Mouse (Mus musculus) hindbrain, postnatal 0 days (tissue): ENCODE measurements around the gene Uncx. TPM values are rescaled to one million over a fixed set of nuclear protein-coding genes. Genes with fewer than 3 reads are reported as not detected.

Experiments
- ATAC-seq: fragments of 200-750 bp; cut with Nextera tagmentation; 2 replicates; pipeline ENCODE4 v1.8.0; 2017; ENCODE audit warnings: mild to moderate bottlenecking, moderate TSS enrichment, moderate library complexity
- DNase-seq: peaks from one replicate; pipeline ENCODE4 v3.0.0-alpha.2; 2015; ENCODE audit warnings: low spot score
- H3K27ac ChIP-seq: fragments of 300-500 bp; sonication (generic); 2 replicates; pipeline ENCODE4 v1.5.1; 2014; ENCODE audit warnings: mild to moderate bottlenecking
- H3K27me3 ChIP-seq: fragments of 300-500 bp; sonication (generic); 2 replicates; pipeline ENCODE4 v1.6.1; 2014; ENCODE audit warnings: low read length, mixed read lengths; ENCODE audit not compliant: insufficient read depth
- H3K36me3 ChIP-seq: fragments of 300-500 bp; sonication (generic); 2 replicates; pipeline ENCODE4 v1.6.1; 2014; ENCODE audit warnings: low read length, mixed read lengths; ENCODE audit not compliant: insufficient read depth
- H3K4me1 ChIP-seq: fragments of 300-500 bp; sonication (generic); 2 replicates; pipeline ENCODE4 v1.6.1; 2014; ENCODE audit warnings: antibody characterized with exemption, low read length, mixed read lengths; ENCODE audit not compliant: insufficient read depth
- H3K4me2 ChIP-seq: fragments of 300-500 bp; sonication (generic); 2 replicates; pipeline ENCODE4 v1.6.1; 2014; ENCODE audit warnings: low read depth, mild to moderate bottlenecking, low read length, moderate library complexity, mixed read lengths
- H3K4me3 ChIP-seq: fragments of 300-500 bp; sonication (generic); 2 replicates; pipeline ENCODE4 v1.5.1; 2014; ENCODE audit warnings: low read length
- H3K9ac ChIP-seq: fragments of 300-500 bp; sonication (generic); replicated peaks from 2 replicates; pipeline ENCODE4 v1.6.1; 2014; ENCODE audit warnings: mild to moderate bottlenecking, low read length, moderate library complexity, mixed read lengths
- H3K9me3 ChIP-seq: fragments of 300-500 bp; sonication (generic); 2 replicates; pipeline ENCODE4 v1.6.1; 2016; ENCODE audit warnings: low read length, mixed read lengths
- CTCF ChIP-seq: IDR thresholded peaks from 2 replicates; pipeline ENCODE4 v1.5.1; 2016; ENCODE audit warnings: antibody characterized with exemption, control low read depth, low read depth
- WGBS: fragments of 180-500 bp; shearing (Covaris S2); extraction: QIAGEN DNeasy Blood & Tissue Kit; methylation state at CpG from one replicate; pipeline ENCODE4 v1.1.7; 2014; 5-methylcytosine and 5-hydroxymethylcytosine counted together
- polyA plus RNA-seq: library from polyadenylated mRNA; unstranded; fragments of >200 nt; fragmentation: Nextera tagmentation; extraction: Ambion mirVana; gene quantifications from 2 replicates; pipeline ENCODE4 v1.2.1, GENCODE M21; 2015
- total RNA-seq: library from RNA; depleted of rRNA; stranded (reverse); fragments of >200 nt; gene quantifications from 2 replicates; pipeline ENCODE4 v1.2.3, GENCODE M21; 2014; rRNA removed

The Uncx gene
- total RNA-seq (31.3 and 47.0 TPM in 2 replicates), polyA plus RNA-seq (30.6 and 34.6 TPM in 2 replicates)

DNA sequence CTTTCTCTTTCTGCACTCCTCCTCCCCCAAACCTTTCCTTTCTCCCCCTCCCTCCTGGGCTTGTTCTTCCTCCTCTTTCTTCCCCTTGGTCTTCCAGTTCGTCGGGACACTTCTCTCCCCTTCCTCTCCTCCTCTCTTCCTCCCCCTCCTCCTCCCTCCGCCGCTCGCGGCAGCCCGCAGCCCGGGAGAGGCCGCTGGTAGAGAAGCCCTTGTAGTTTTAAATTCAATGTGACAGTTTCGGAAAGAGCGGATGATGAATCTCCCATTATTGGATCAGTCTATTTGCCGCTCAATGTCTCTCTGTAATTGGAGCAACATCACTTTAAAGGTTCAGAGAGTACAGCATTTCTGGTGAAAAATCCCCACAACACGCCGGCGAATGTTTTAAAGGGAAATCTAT, at the start of gene Uncx:
Uncx (plus strand) TSS at position 281 of the 400 bp plus-strand sequence.
- H3K27me3 ChIP-seq, result peaks cover 18% of the 10 kb centered on the region; the same call in 1 of the 2 replicates

DNA sequence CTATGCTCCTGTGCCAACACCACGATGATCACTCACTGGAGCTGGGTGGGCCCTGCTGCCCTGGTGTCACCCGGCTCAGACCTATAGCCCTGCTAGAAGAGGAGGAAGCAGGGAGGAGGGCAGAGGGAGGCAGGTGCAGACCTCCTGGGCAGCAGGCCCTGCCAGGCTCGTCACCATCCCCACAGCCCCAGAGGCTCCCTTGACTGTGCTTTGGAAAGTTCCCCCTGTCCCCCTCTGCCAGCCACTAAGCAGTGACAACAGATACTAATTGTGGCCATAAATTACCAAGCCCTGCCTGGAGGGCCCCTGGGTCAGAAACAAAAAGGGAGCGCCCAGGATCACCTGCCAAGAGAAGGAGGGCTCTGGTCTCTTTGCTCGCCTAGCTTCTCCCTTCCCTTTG, 49.6 kb upstream of the Uncx start:
- DNase-seq (no peak), ATAC-seq (no peak)
- Histone ChIP-seq H3K27me3 (no peaks in the 10 kb centered on the region), H3K9me3 (no peaks in the 10 kb centered on the region), H3K36me3 (no peaks in the 10 kb centered on the region), H3K9ac (no peak overlapping the region), H3K4me1 (no peaks in the 10 kb centered on the region), H3K4me2 (no peak overlapping the region), H3K4me3 (no peak overlapping the region), H3K27ac (no peak overlapping the region)
- TF ChIP-seq CTCF, result no peak
- whole genome bisulfite sequencing, result 60% methylated on average over 5 of the region's 5 CpGs

More for the DNA sequence above, at the start of gene Uncx:
- Histone ChIP-seq H3K4me1 (no peaks in the 10 kb centered on the region), H3K9ac (peak within 1 kb of the TSS; percentile 51), H3K4me3 (peak within 1 kb of the TSS; percentile 56), H3K9me3 (no peaks in the 10 kb centered on the region), H3K36me3 (no peaks in the 10 kb centered on the region), H3K4me2 (peak within 1 kb of the TSS; percentile 53), H3K27ac (peak within 1 kb of the TSS; percentile 69)
- ATAC-seq (no peak), DNase-seq (peak; percentile 63)
- WGBS, result under 1% methylated on average over 15 of the region's 15 CpGs
- TF ChIP-seq CTCF, result no peak

DNA sequence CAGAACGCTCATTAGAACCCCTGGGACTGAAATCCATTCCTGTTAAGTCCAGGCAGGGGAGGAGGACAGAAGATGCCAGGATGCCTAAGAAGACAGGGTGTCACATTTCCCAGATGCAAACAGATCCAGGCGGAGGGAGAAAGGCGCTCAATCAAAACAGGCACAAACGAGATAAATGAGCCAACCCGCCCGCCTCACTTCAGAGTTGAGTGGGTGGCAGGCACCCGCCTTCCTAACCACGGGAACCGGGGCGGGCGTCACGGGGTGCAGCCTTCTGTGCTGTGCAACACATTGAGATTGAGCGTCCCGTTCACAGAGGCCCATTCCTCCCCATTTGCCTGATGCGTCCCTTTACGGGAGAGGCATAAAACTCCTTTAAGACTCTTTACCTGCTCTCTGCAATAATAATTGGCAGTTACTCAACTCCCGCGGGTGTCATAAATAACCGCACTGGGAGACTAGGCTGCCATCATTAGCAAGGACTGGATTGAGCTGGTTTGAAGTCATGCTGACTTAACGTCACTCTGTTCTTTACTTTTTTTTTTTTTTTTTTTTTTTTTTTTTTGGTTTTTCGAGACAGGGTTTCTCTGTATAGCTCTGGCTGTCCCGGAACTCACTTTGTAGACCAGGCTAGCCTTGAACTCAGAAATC, 48.1 kb upstream of the Uncx start:
- Histone ChIP-seq H3K9me3 (no peaks in the 10 kb centered on the region), H3K4me2 (no peak overlapping the region), H3K4me1 (no peaks in the 10 kb centered on the region), H3K36me3 (no peaks in the 10 kb centered on the region), H3K9ac (no peak overlapping the region), H3K27me3 (no peaks in the 10 kb centered on the region), H3K4me3 (no peak overlapping the region), H3K27ac (no peak overlapping the region)
- DNase-seq, result peak; percentile 25
- no peak for TF ChIP-seq CTCF
- 59% methylated on average over 22 of the region's 22 CpGs for WGBS
- ATAC-seq, result no peak

DNA sequence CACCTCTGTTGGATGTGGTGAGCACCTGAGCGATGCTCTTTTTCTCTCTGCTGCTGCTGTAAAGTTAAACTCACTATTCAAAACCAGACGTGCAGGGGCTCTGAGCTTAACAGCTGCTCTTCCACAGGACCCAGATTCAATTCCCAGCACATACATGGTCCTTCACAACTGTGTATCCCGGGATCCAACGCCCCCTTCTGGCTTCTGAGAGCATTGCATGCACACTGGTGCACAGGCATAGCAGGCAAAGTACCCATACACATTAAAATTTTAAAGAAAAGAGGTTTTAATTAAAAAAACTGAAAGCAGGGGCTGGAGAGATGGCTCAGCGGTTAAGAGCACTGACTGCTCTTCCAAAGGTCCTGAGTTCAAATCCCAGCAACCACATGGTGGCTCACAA, 46.4 kb upstream of the Uncx start:
- TF ChIP-seq CTCF, result no peak
- DNase-seq, result no peak
- no peak overlapping the region for H3K27ac ChIP-seq
- no peaks in the 10 kb centered on the region for H3K27me3 ChIP-seq
- no peaks in the 10 kb centered on the region for H3K4me1 ChIP-seq
- ATAC-seq, result no peak
- H3K36me3 ChIP-seq, result no peaks in the 10 kb centered on the region
- H3K4me3 ChIP-seq, result no peak overlapping the region
- H3K9ac ChIP-seq, result no peak overlapping the region
- H3K9me3 ChIP-seq, result no peaks in the 10 kb centered on the region
- H3K4me2 ChIP-seq, result no peak overlapping the region
- WGBS, result 51% methylated on average over 5 of the region's 5 CpGs

DNA sequence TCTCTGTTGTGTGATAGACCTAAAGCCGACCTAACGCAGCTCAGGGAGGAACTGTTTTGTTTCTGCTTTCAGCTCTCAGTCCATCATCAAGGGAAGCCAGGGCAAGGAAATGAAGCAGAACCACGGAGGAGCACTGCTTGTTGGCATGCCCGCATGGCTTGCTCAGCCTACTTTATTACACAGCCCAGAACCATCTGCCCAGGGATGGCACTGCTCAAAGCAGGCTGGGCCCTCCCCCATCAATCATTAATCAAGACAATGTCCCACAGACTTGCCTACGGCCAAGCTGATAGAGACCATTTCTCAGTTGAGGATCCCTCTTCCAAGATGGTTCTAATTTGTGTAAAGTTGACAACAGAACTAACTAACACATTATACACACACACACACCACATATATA, 44.5 kb upstream of the Uncx start:
- H3K9me3 ChIP-seq, result no peaks in the 10 kb centered on the region
- ATAC-seq, result no peak
- no peak overlapping the region for H3K9ac ChIP-seq
- DNase-seq, result peak; percentile 22
- H3K36me3 ChIP-seq, result no peaks in the 10 kb centered on the region
- WGBS, result 40% methylated on average over 5 of the region's 5 CpGs
- H3K4me3 ChIP-seq, result no peak overlapping the region
- no peak for TF ChIP-seq CTCF
- H3K4me1 ChIP-seq, result no peaks in the 10 kb centered on the region
- H3K27ac ChIP-seq, result no peak overlapping the region
- no peaks in the 10 kb centered on the region for H3K27me3 ChIP-seq
- no peak overlapping the region for H3K4me2 ChIP-seq

DNA sequence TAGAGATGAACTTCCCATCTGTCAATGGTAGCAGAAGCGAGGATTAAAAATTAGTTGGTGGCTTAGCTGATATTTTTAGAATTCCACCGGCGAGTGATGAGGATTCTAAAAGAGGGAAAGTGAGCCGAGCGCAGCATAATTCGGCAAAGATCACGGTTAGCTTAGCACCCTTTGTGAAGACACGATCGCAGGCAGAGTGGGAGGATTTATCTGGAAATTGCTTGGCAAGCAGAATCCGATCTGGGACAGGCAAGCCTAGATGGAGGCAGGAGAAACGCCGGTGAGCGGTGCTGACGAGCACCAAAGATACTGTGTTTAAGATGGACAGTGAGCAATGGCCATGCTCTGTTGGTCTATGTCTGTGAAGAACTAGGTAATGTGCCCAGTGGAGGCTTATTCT, 41.0 kb upstream of the Uncx start:
- no peaks in the 10 kb centered on the region for H3K4me1 ChIP-seq
- no peak overlapping the region for H3K4me2 ChIP-seq
- DNase-seq (no peak), ATAC-seq (no peak)
- H3K36me3 ChIP-seq, result no peaks in the 10 kb centered on the region
- H3K4me3 ChIP-seq, result no peak overlapping the region
- 76% methylated on average over 14 of the region's 14 CpGs for WGBS
- H3K27me3 ChIP-seq, result no peaks in the 10 kb centered on the region
- H3K27ac ChIP-seq, result no peak overlapping the region
- TF ChIP-seq CTCF, result no peak
- no peaks in the 10 kb centered on the region for H3K9me3 ChIP-seq
- H3K9ac ChIP-seq, result no peak overlapping the region

DNA sequence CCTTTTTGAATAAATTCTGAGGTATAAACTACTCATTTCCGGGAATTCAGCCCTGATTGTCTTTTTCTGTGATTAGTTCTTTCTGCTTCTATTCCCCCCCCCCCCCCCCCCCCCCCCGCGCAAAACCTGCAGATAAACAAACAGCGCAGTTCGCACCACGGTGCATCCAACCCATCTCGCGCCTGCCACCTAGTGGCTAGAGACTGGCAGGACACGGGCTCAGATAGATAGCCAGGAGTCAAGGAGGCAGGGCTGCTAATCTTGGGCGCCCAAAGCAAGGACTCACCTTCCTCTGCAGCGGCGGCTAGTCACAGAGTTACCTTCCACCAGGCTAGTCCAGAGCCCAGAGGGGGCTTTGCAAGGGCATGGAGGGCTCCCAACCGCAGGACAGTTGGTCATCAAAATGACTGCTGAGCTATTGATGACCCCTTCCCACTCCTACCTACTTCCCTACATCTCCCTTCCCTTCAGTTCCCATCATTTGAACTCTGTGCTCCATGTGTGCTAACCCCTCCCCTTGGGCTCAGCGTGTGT, 38.2 kb upstream of the Uncx start:
- H3K27ac ChIP-seq, result no peak overlapping the region
- no peak overlapping the region for H3K4me3 ChIP-seq
- no peaks in the 10 kb centered on the region for H3K27me3 ChIP-seq
- ATAC-seq, result peak; percentile 62; the same call in 1 of the 2 replicates
- DNase-seq, result peak; percentile 88
- H3K36me3 ChIP-seq, result no peaks in the 10 kb centered on the region
- peak; percentile 84 for TF ChIP-seq CTCF
- H3K9ac ChIP-seq, result no peak overlapping the region
- no peaks in the 10 kb centered on the region for H3K4me1 ChIP-seq
- H3K9me3 ChIP-seq, result no peaks in the 10 kb centered on the region
- no peak overlapping the region for H3K4me2 ChIP-seq
- 6% methylated on average over 12 of the region's 14 CpGs for WGBS
